Mouse (Mus musculus) megakaryocyte, embryonic 14.5 days (primary cell): ENCODE results near the gene Mtus2. TPM values are rescaled to one million over a fixed set of nuclear protein-coding genes. Genes with fewer than 3 reads are reported as not detected.

ENCODE experiments used
- H3K27me3 ChIP-seq: replicated peaks from 2 replicates; pipeline ENCODE3; 2012; ENCODE audit warnings: inconsistent platforms
- H3K36me3 ChIP-seq: replicated peaks from 2 replicates; pipeline ENCODE3; 2012; ENCODE audit warnings: low read length, inconsistent platforms, mixed read lengths
- H3K4me1 ChIP-seq: 2 replicates; pipeline ENCODE4 v1.6.1; 2012; ENCODE audit warnings: inconsistent platforms
- H3K4me3 ChIP-seq: replicated peaks from 2 replicates; pipeline ENCODE3; 2012; ENCODE audit warnings: moderate library complexity, mild to moderate bottlenecking, inconsistent platforms
- H3K9me3 ChIP-seq: 2 replicates; pipeline ENCODE4 v1.6.1; 2012; ENCODE audit warnings: inconsistent platforms
- FLI1 ChIP-seq: IDR thresholded peaks from 2 replicates; pipeline ENCODE4 v1.6.1; 2012; ENCODE audit warnings: low read length, inconsistent platforms, mixed read lengths
- GATA1 ChIP-seq: IDR thresholded peaks from 3 replicates; pipeline ENCODE4 v1.6.1; 2012; ENCODE audit warnings: mixed read lengths, low read length, inconsistent platforms, borderline replicate concordance
- polyA plus RNA-seq: library from polyadenylated mRNA; stranded (reverse); fragments of >175 nt; gene quantifications from 2 replicates; pipeline ENCODE4 v1.2.3, GENCODE M21; 2012; ENCODE audit warnings: low replicate concordance; ENCODE audit not compliant: insufficient read depth

Gene Mtus2
- polyA plus RNA-seq, 1 experiment = not detected

GRCm38 (mm10) chr5:148264819-148265707 lies 307.9 kb downstream of the Mtus2 start:
- TF ChIP-seq GATA1 = no peak
- no peak for TF ChIP-seq FLI1
- H3K4me1 ChIP-seq = peaks cover 8% of the 10 kb centered on the region; the same call in 1 of the 2 replicates
- no peaks in the 10 kb centered on the region for H3K36me3 ChIP-seq
- peak overlapping the region; percentile 79 for H3K4me3 ChIP-seq
- H3K9me3 ChIP-seq = peaks cover 29% of the 10 kb centered on the region
- H3K27me3 ChIP-seq = peaks cover 32% of the 10 kb centered on the region

- Histone ChIP-seq H3K9me3 (peaks cover 22% of the 10 kb centered on the region), H3K36me3 (no peaks in the 10 kb centered on the region), H3K4me3 (no peak overlapping the region), H3K27me3 (peaks cover 32% of the 10 kb centered on the region), H3K4me1 (peaks cover 8% of the 10 kb centered on the region; the same call in 1 of the 2 replicates)
- TF ChIP-seq GATA1 = no peak
- no peak for TF ChIP-seq FLI1
These were observed 309.7 kb downstream of the Mtus2 start for GRCm38 (mm10) chr5:148266841-148267240.

- H3K4me3 ChIP-seq = no peak overlapping the region
- TF ChIP-seq FLI1 (no peak), GATA1 (no peak)
- peaks cover 22% of the 10 kb centered on the region for H3K9me3 ChIP-seq
- H3K4me1 ChIP-seq = peaks cover 8% of the 10 kb centered on the region; the same call in 1 of the 2 replicates
- no peaks in the 10 kb centered on the region for H3K36me3 ChIP-seq
- H3K27me3 ChIP-seq = peaks cover 32% of the 10 kb centered on the region
These were observed 310.3 kb downstream of the Mtus2 start for GRCm38 (mm10) chr5:148267446-148267845.

GRCm38 (mm10) chr5:148272065-148272464 lies 314.9 kb downstream of the Mtus2 start:
- Histone ChIP-seq H3K36me3 (no peaks in the 10 kb centered on the region), H3K9me3 (peaks cover 22% of the 10 kb centered on the region), H3K4me1 (no peaks in the 10 kb centered on the region), H3K27me3 (no peaks in the 10 kb centered on the region), H3K4me3 (no peak overlapping the region)
- no peak for TF ChIP-seq GATA1
- TF ChIP-seq FLI1 = no peak

GRCm38 (mm10) chr5:148272771-148273170 lies 315.7 kb downstream of the Mtus2 start:
- Histone ChIP-seq H3K27me3 (no peaks in the 10 kb centered on the region), H3K4me3 (no peak overlapping the region), H3K36me3 (no peaks in the 10 kb centered on the region), H3K4me1 (no peaks in the 10 kb centered on the region), H3K9me3 (peaks cover 22% of the 10 kb centered on the region)
- TF ChIP-seq GATA1 (no peak), FLI1 (no peak)

- Histone ChIP-seq H3K4me3 (no peak overlapping the region), H3K4me1 (no peaks in the 10 kb centered on the region), H3K27me3 (no peaks in the 10 kb centered on the region), H3K9me3 (peaks cover 52% of the 10 kb centered on the region), H3K36me3 (no peaks in the 10 kb centered on the region)
- no peak for TF ChIP-seq GATA1
These were observed 321.1 kb downstream of the Mtus2 start for GRCm38 (mm10) chr5:148278233-148278632.

- TF ChIP-seq GATA1 (no peak), FLI1 (no peak)
- no peaks in the 10 kb centered on the region for H3K4me1 ChIP-seq
- H3K36me3 ChIP-seq = no peaks in the 10 kb centered on the region
- no peaks in the 10 kb centered on the region for H3K27me3 ChIP-seq
- no peak overlapping the region for H3K4me3 ChIP-seq
- H3K9me3 ChIP-seq = peaks cover 52% of the 10 kb centered on the region
These were observed 323.2 kb downstream of the Mtus2 start for GRCm38 (mm10) chr5:148280321-148280720.

GRCm38 (mm10) chr5:148282093-148282492 lies 325.0 kb downstream of the Mtus2 start:
- Histone ChIP-seq H3K36me3 (no peaks in the 10 kb centered on the region), H3K4me1 (no peaks in the 10 kb centered on the region), H3K4me3 (no peak overlapping the region), H3K27me3 (no peaks in the 10 kb centered on the region), H3K9me3 (peaks cover 52% of the 10 kb centered on the region)
- no peak for TF ChIP-seq FLI1
- TF ChIP-seq GATA1 = no peak

- H3K4me1 ChIP-seq = no peaks in the 10 kb centered on the region
- peaks cover 57% of the 10 kb centered on the region for H3K9me3 ChIP-seq
- TF ChIP-seq FLI1 (no peak), GATA1 (no peak)
- no peaks in the 10 kb centered on the region for H3K27me3 ChIP-seq
- H3K4me3 ChIP-seq = no peak overlapping the region
- H3K36me3 ChIP-seq = no peaks in the 10 kb centered on the region
These were observed 325.5 kb downstream of the Mtus2 start for GRCm38 (mm10) chr5:148282631-148283030.

GRCm38 (mm10) chr5:148283177-148283576 lies 326.1 kb downstream of the Mtus2 start:
- Histone ChIP-seq H3K9me3 (peaks cover 55% of the 10 kb centered on the region), H3K4me3 (no peak overlapping the region), H3K4me1 (no peaks in the 10 kb centered on the region), H3K36me3 (no peaks in the 10 kb centered on the region), H3K27me3 (no peaks in the 10 kb centered on the region)
- TF ChIP-seq GATA1 = no peak
- no peak for TF ChIP-seq FLI1

GRCm38 (mm10) chr5:148283584-148283983 lies 326.5 kb downstream of the Mtus2 start:
- Histone ChIP-seq H3K36me3 (no peaks in the 10 kb centered on the region), H3K27me3 (no peaks in the 10 kb centered on the region), H3K4me1 (no peaks in the 10 kb centered on the region), H3K4me3 (no peak overlapping the region), H3K9me3 (peaks cover 53% of the 10 kb centered on the region)
- TF ChIP-seq FLI1 (no peak), GATA1 (no peak)
